Mouse (Mus musculus): ENCODE results near the gene Bmp6. TPM values are rescaled to one million over a fixed set of nuclear protein-coding genes. Genes with fewer than 3 reads are reported as not detected.

Bmp6 gene
- polyA plus RNA-seq, 1 experiment from 2014 or later: 0.20 TPM

- ATAC-seq (ENCODE audit: low read depth) (no peak), DNase-seq (no peak)
- no peaks in the 10 kb centered on the region for H3K4me1 ChIP-seq (replicated peaks)
- no peaks in the 10 kb centered on the region for H3K36me3 ChIP-seq
- H3K27ac ChIP-seq: no peak overlapping the region
- H3K9me3 ChIP-seq (replicated peaks): no peaks in the 10 kb centered on the region
- no peak overlapping the region for H3K4me3 ChIP-seq (replicated peaks)
- 58% methylated on average over 10 of the region's 10 CpGs for WGBS (ENCODE audit: insufficient replicate concordance)
- H3K27me3 ChIP-seq: no peaks in the 10 kb centered on the region
- no peak overlapping the region for H3K4me2 ChIP-seq
- no peak overlapping the region for H3K9ac ChIP-seq
Measured at GRCm38 (mm10) chr13:38440240-38440639, 95.3 kb downstream of the Bmp6 start.

- no peak overlapping the region for H3K27ac ChIP-seq
- H3K4me1 ChIP-seq (replicated peaks): no peaks in the 10 kb centered on the region
- H3K4me3 ChIP-seq (replicated peaks): no peak overlapping the region
- no peaks in the 10 kb centered on the region for H3K27me3 ChIP-seq
- H3K9ac ChIP-seq: no peak overlapping the region
- no peaks in the 10 kb centered on the region for H3K36me3 ChIP-seq
- DNase-seq (no peak), ATAC-seq (ENCODE audit: low read depth) (no peak)
- 68% methylated on average over 6 of the region's 6 CpGs for WGBS (ENCODE audit: insufficient replicate concordance)
- no peak overlapping the region for H3K4me2 ChIP-seq
- H3K9me3 ChIP-seq (replicated peaks): no peaks in the 10 kb centered on the region
Measured at GRCm38 (mm10) chr13:38448516-38449015, 103.7 kb downstream of the Bmp6 start.

- Histone ChIP-seq H3K4me2 (no peak overlapping the region), H3K9me3 (replicated peaks) (no peaks in the 10 kb centered on the region), H3K4me1 (replicated peaks) (no peaks in the 10 kb centered on the region), H3K36me3 (no peaks in the 10 kb centered on the region), H3K27me3 (no peaks in the 10 kb centered on the region), H3K27ac (no peak overlapping the region), H3K4me3 (replicated peaks) (no peak overlapping the region), H3K9ac (no peak overlapping the region)
- DNase-seq: no peak
- ATAC-seq (ENCODE audit: low read depth): no peak
- 60% methylated on average over 20 of the region's 20 CpGs for WGBS (ENCODE audit: insufficient replicate concordance)
Measured at GRCm38 (mm10) chr13:38450051-38450971, 105.4 kb downstream of the Bmp6 start.

- Histone ChIP-seq H3K27ac (no peak overlapping the region), H3K4me2 (no peak overlapping the region), H3K36me3 (no peaks in the 10 kb centered on the region), H3K4me3 (replicated peaks) (no peak overlapping the region), H3K27me3 (no peaks in the 10 kb centered on the region), H3K9ac (no peak overlapping the region), H3K9me3 (replicated peaks) (no peaks in the 10 kb centered on the region), H3K4me1 (replicated peaks) (no peaks in the 10 kb centered on the region)
- DNase-seq (no peak), ATAC-seq (ENCODE audit: low read depth) (no peak)
- 66% methylated on average over 5 of the region's 5 CpGs for WGBS (ENCODE audit: insufficient replicate concordance)
Measured at GRCm38 (mm10) chr13:38451446-38451845, 106.5 kb downstream of the Bmp6 start.

- Histone ChIP-seq H3K9ac (no peak overlapping the region), H3K27ac (no peak overlapping the region), H3K4me1 (replicated peaks) (no peaks in the 10 kb centered on the region), H3K9me3 (replicated peaks) (no peaks in the 10 kb centered on the region), H3K36me3 (no peaks in the 10 kb centered on the region), H3K4me3 (replicated peaks) (no peak overlapping the region), H3K4me2 (no peak overlapping the region), H3K27me3 (no peaks in the 10 kb centered on the region)
- DNase-seq (no peak), ATAC-seq (ENCODE audit: low read depth) (no peak)
- 52% methylated on average over 1 of the region's 1 CpGs for WGBS (ENCODE audit: insufficient replicate concordance)
Measured at GRCm38 (mm10) chr13:38463410-38463809, 118.5 kb downstream of the Bmp6 start.

GRCm38 (mm10) chr13:38470882-38471281 lies 126.0 kb downstream of the Bmp6 start:
- Histone ChIP-seq H3K4me3 (replicated peaks) (no peak overlapping the region), H3K27me3 (no peaks in the 10 kb centered on the region), H3K9ac (no peak overlapping the region), H3K27ac (no peak overlapping the region), H3K9me3 (replicated peaks) (no peaks in the 10 kb centered on the region), H3K36me3 (no peaks in the 10 kb centered on the region), H3K4me1 (replicated peaks) (no peaks in the 10 kb centered on the region), H3K4me2 (no peak overlapping the region)
- no peak for DNase-seq
- 71% methylated on average over 5 of the region's 5 CpGs for WGBS (ENCODE audit: insufficient replicate concordance)
- ATAC-seq (ENCODE audit: low read depth): no peak

GRCm38 (mm10) chr13:38472636-38473035 lies 127.7 kb downstream of the Bmp6 start:
- DNase-seq (no peak), ATAC-seq (ENCODE audit: low read depth) (no peak)
- H3K4me1 ChIP-seq (replicated peaks): no peaks in the 10 kb centered on the region
- no peak overlapping the region for H3K4me3 ChIP-seq (replicated peaks)
- no peak overlapping the region for H3K4me2 ChIP-seq
- WGBS (ENCODE audit: insufficient replicate concordance): 67% methylated on average over 4 of the region's 4 CpGs
- H3K27me3 ChIP-seq: no peaks in the 10 kb centered on the region
- H3K9me3 ChIP-seq (replicated peaks): no peaks in the 10 kb centered on the region
- H3K36me3 ChIP-seq: no peaks in the 10 kb centered on the region
- no peak overlapping the region for H3K27ac ChIP-seq
- H3K9ac ChIP-seq: no peak overlapping the region

- ATAC-seq (ENCODE audit: low read depth) (no peak), DNase-seq (no peak)
- WGBS (ENCODE audit: insufficient replicate concordance): 64% methylated on average over 6 of the region's 6 CpGs
- Histone ChIP-seq H3K4me2 (no peak overlapping the region), H3K27ac (no peak overlapping the region), H3K9ac (no peak overlapping the region), H3K4me1 (replicated peaks) (no peaks in the 10 kb centered on the region), H3K9me3 (replicated peaks) (no peaks in the 10 kb centered on the region), H3K4me3 (replicated peaks) (no peak overlapping the region), H3K27me3 (no peaks in the 10 kb centered on the region), H3K36me3 (no peaks in the 10 kb centered on the region)
Measured at GRCm38 (mm10) chr13:38473497-38473896, 128.6 kb downstream of the Bmp6 start.

- Histone ChIP-seq H3K4me2 (no peak overlapping the region), H3K4me3 (replicated peaks) (no peak overlapping the region), H3K36me3 (no peaks in the 10 kb centered on the region), H3K27ac (no peak overlapping the region), H3K4me1 (replicated peaks) (no peaks in the 10 kb centered on the region), H3K9ac (no peak overlapping the region), H3K9me3 (replicated peaks) (no peaks in the 10 kb centered on the region), H3K27me3 (no peaks in the 10 kb centered on the region)
- ATAC-seq (ENCODE audit: low read depth) (no peak), DNase-seq (no peak)
- WGBS (ENCODE audit: insufficient replicate concordance): 43% methylated on average over 8 of the region's 8 CpGs
Measured at GRCm38 (mm10) chr13:38476936-38477335, 132.0 kb downstream of the Bmp6 start.

- no peaks in the 10 kb centered on the region for H3K4me1 ChIP-seq (replicated peaks)
- H3K27ac ChIP-seq: no peak overlapping the region
- H3K9me3 ChIP-seq (replicated peaks): no peaks in the 10 kb centered on the region
- no peak overlapping the region for H3K9ac ChIP-seq
- H3K36me3 ChIP-seq: no peaks in the 10 kb centered on the region
- H3K4me3 ChIP-seq (replicated peaks): no peak overlapping the region
- no peak overlapping the region for H3K4me2 ChIP-seq
- no peaks in the 10 kb centered on the region for H3K27me3 ChIP-seq
- ATAC-seq (ENCODE audit: low read depth): no peak
- 64% methylated on average over 7 of the region's 7 CpGs for WGBS (ENCODE audit: insufficient replicate concordance)
- no peak for DNase-seq
Measured at GRCm38 (mm10) chr13:38481021-38481420, 136.1 kb downstream of the Bmp6 start.

- no peaks in the 10 kb centered on the region for H3K4me1 ChIP-seq (replicated peaks)
- WGBS (ENCODE audit: insufficient replicate concordance): 69% methylated on average over 5 of the region's 5 CpGs
- H3K27ac ChIP-seq: no peak overlapping the region
- H3K36me3 ChIP-seq: no peaks in the 10 kb centered on the region
- H3K9ac ChIP-seq: no peak overlapping the region
- DNase-seq: no peak
- no peak overlapping the region for H3K4me2 ChIP-seq
- ATAC-seq (ENCODE audit: low read depth): no peak
- H3K27me3 ChIP-seq: no peaks in the 10 kb centered on the region
- no peaks in the 10 kb centered on the region for H3K9me3 ChIP-seq (replicated peaks)
- H3K4me3 ChIP-seq (replicated peaks): no peak overlapping the region
Measured at GRCm38 (mm10) chr13:38484701-38485100, 139.8 kb downstream of the Bmp6 start.

- 63% methylated on average over 6 of the region's 6 CpGs for WGBS (ENCODE audit: insufficient replicate concordance)
- no peak overlapping the region for H3K9ac ChIP-seq
Measured at GRCm38 (mm10) chr13:38486767-38487166, 141.9 kb downstream of the Bmp6 start.

More at GRCm38 (mm10) chr13:38486767-38487166, 141.9 kb downstream of the Bmp6 start:
- Histone ChIP-seq H3K27me3 (no peaks in the 10 kb centered on the region), H3K27ac (no peak overlapping the region), H3K4me3 (replicated peaks) (no peak overlapping the region), H3K36me3 (no peaks in the 10 kb centered on the region), H3K9me3 (replicated peaks) (no peaks in the 10 kb centered on the region), H3K4me1 (replicated peaks) (no peaks in the 10 kb centered on the region), H3K4me2 (no peak overlapping the region)
- no peak for ATAC-seq (ENCODE audit: low read depth)
- DNase-seq: no peak

All from liver, embryonic 13.5 days (tissue).